Mouse (Mus musculus) forebrain, embryonic 11.5 days (tissue): ENCODE data around the gene AI413582. TPM values are rescaled to one million over a fixed set of nuclear protein-coding genes. Genes with fewer than 3 reads are reported as not detected.
A peak's percentile ranks its signal among the peaks of the same experiment; 100 is the strongest.

Experiments used
- ATAC-seq: fragments of 200-750 bp; cut with Nextera tagmentation; replicated peaks from 2 replicates; pipeline ENCODE4 v1.8.0; 2017; ENCODE audit warnings: moderate TSS enrichment; ENCODE audit not compliant: low FRiP score
- DNase-seq: peaks from one replicate; pipeline ENCODE4 v3.0.0-alpha.2; 2017; ENCODE audit warnings: low spot score
- H3K27ac ChIP-seq: fragments of 300-500 bp; sonication (generic); 2 replicates; pipeline ENCODE4 v1.5.1; 2014; ENCODE audit warnings: low read depth, low read length
- H3K27me3 ChIP-seq: fragments of 300-500 bp; sonication (generic); 2 replicates; pipeline ENCODE4 v1.6.1; 2014; ENCODE audit warnings: mild to moderate bottlenecking, low read length, mixed read lengths; ENCODE audit not compliant: control insufficient read depth, insufficient read depth
- H3K36me3 ChIP-seq: fragments of 300-500 bp; sonication (generic); 2 replicates; pipeline ENCODE4 v1.6.1; 2014; ENCODE audit warnings: mild to moderate bottlenecking, low read length, moderate library complexity, mixed read lengths; ENCODE audit not compliant: control insufficient read depth, insufficient read depth
- H3K4me1 ChIP-seq: fragments of 300-500 bp; sonication (generic); replicated peaks from 2 replicates; pipeline ENCODE4 v1.6.1; 2014; ENCODE audit warnings: low read length, mixed read lengths; ENCODE audit not compliant: control insufficient read depth, insufficient read depth
- H3K4me2 ChIP-seq: fragments of 300-500 bp; sonication (generic); 2 replicates; pipeline ENCODE4 v1.6.1; 2014; ENCODE audit warnings: low read depth, mild to moderate bottlenecking, low read length, moderate library complexity, mixed read lengths; ENCODE audit not compliant: severe bottlenecking
- H3K4me3 ChIP-seq: fragments of 300-500 bp; sonication (generic); 2 replicates; pipeline ENCODE4 v1.5.1; 2014; ENCODE audit warnings: low read depth, low read length
- H3K9ac ChIP-seq: fragments of 300-500 bp; sonication (generic); 2 replicates; pipeline ENCODE4 v1.6.1; 2014; ENCODE audit warnings: low read length
- H3K9me3 ChIP-seq: fragments of 300-500 bp; sonication (generic); 2 replicates; pipeline ENCODE4 v1.6.1; 2016; ENCODE audit warnings: low read length, mixed read lengths; ENCODE audit not compliant: control insufficient read depth
- WGBS: fragments of 180-500 bp; shearing (Covaris S2); extraction: QIAGEN DNeasy Blood & Tissue Kit; methylation state at CpG from one replicate; pipeline ENCODE4 v1.1.7; 2014; 5-methylcytosine and 5-hydroxymethylcytosine counted together
- polyA plus RNA-seq: library from polyadenylated mRNA; unstranded; fragments of >200 nt; fragmentation: Nextera tagmentation; extraction: Ambion mirVana; gene quantifications from 2 replicates; pipeline ENCODE4 v1.2.1, GENCODE M21; 2014

Gene AI413582
- polyA plus RNA-seq, 1 experiment from 2014 or later: 16.7 TPM

GRCm38 (mm10) chr17:27560926-27561480, 4.6 kb downstream of the AI413582 start:
- ATAC-seq (no peak), DNase-seq (no peak)
- no peak overlapping the region for H3K4me3 ChIP-seq
- no peaks in the 10 kb centered on the region for H3K27me3 ChIP-seq
- no peak overlapping the region for H3K9ac ChIP-seq
- no peak overlapping the region for H3K4me2 ChIP-seq
- peaks cover 23% of the 10 kb centered on the region; the same call in 1 of the 2 replicates for H3K4me1 ChIP-seq
- H3K36me3 ChIP-seq: peaks cover 3% of the 10 kb centered on the region; the same call in 1 of the 2 replicates
- WGBS: 86% methylated on average over 13 of the region's 13 CpGs
- no peak overlapping the region for H3K27ac ChIP-seq
- no peaks in the 10 kb centered on the region for H3K9me3 ChIP-seq

- 78% methylated on average over 11 of the region's 12 CpGs for WGBS
These were observed 6.0 kb downstream of the AI413582 start for GRCm38 (mm10) chr17:27559596-27559995.

GRCm38 (mm10) chr17:27558845-27559244, 6.7 kb downstream of the AI413582 start:
- DNase-seq (no peak), ATAC-seq (no peak)
- WGBS: 4% methylated on average over 5 of the region's 5 CpGs
- Histone ChIP-seq H3K27me3 (no peaks in the 10 kb centered on the region), H3K27ac (no peak overlapping the region), H3K36me3 (peaks cover 3% of the 10 kb centered on the region; the same call in 1 of the 2 replicates), H3K9me3 (no peaks in the 10 kb centered on the region), H3K9ac (no peak overlapping the region; the same call in 1 of the 2 replicates), H3K4me1 (peaks cover 15% of the 10 kb centered on the region; the same call in 1 of the 2 replicates), H3K4me3 (peak overlapping the region; percentile 88; the same call in 1 of the 2 replicates), H3K4me2 (peak overlapping the region; percentile 91)

More at GRCm38 (mm10) chr17:27559596-27559995, 6.0 kb downstream of the AI413582 start:
- Histone ChIP-seq H3K4me2 (no peak overlapping the region), H3K4me1 (peaks cover 18% of the 10 kb centered on the region; the same call in 1 of the 2 replicates), H3K27ac (no peak overlapping the region), H3K27me3 (no peaks in the 10 kb centered on the region), H3K4me3 (no peak overlapping the region), H3K9ac (no peak overlapping the region), H3K9me3 (no peaks in the 10 kb centered on the region), H3K36me3 (peaks cover 3% of the 10 kb centered on the region; the same call in 1 of the 2 replicates)
- DNase-seq (no peak), ATAC-seq (no peak)

GRCm38 (mm10) chr17:27557927-27558661, 7.5 kb downstream of the AI413582 start:
- under 1% methylated on average over 14 of the region's 14 CpGs for WGBS
- H3K36me3 ChIP-seq: peaks cover 3% of the 10 kb centered on the region; the same call in 1 of the 2 replicates
- H3K27ac ChIP-seq: peak overlapping the region; percentile 96
- H3K9ac ChIP-seq: peak overlapping the region; percentile 95
- peak; percentile 69 for DNase-seq
- peaks cover 15% of the 10 kb centered on the region; the same call in 1 of the 2 replicates for H3K4me1 ChIP-seq
- no peak for ATAC-seq
- H3K4me3 ChIP-seq: peak overlapping the region; percentile 88
- no peaks in the 10 kb centered on the region for H3K9me3 ChIP-seq
- peak overlapping the region; percentile 91 for H3K4me2 ChIP-seq
- no peaks in the 10 kb centered on the region for H3K27me3 ChIP-seq

- Histone ChIP-seq H3K4me2 (peak overlapping the region; percentile 91), H3K36me3 (peaks cover 3% of the 10 kb centered on the region; the same call in 1 of the 2 replicates), H3K4me3 (peak overlapping the region; percentile 88), H3K9ac (peak overlapping the region; percentile 95), H3K27me3 (no peaks in the 10 kb centered on the region), H3K9me3 (no peaks in the 10 kb centered on the region), H3K27ac (peak overlapping the region; percentile 96), H3K4me1 (peaks cover 15% of the 10 kb centered on the region; the same call in 1 of the 2 replicates)
- WGBS: under 1% methylated on average over 57 of the region's 75 CpGs
- peak; percentile 89 for DNase-seq
- ATAC-seq: peak; percentile 7; the same call in 1 of the 2 replicates
These were observed 8.2 kb downstream of the AI413582 start for GRCm38 (mm10) chr17:27557181-27557926.

- DNase-seq (peak; percentile 97), ATAC-seq (peak; percentile 78)
- Histone ChIP-seq H3K9ac (peak within 1 kb of the TSS; percentile 95), H3K27me3 (no peaks in the 10 kb centered on the region), H3K36me3 (peaks cover 3% of the 10 kb centered on the region; the same call in 1 of the 2 replicates), H3K4me1 (peaks cover 14% of the 10 kb centered on the region; the same call in 1 of the 2 replicates), H3K4me2 (peak within 1 kb of the TSS; percentile 91), H3K27ac (peak within 1 kb of the TSS; percentile 96), H3K9me3 (no peaks in the 10 kb centered on the region), H3K4me3 (peak within 1 kb of the TSS; percentile 88)
- under 1% methylated on average over 77 of the region's 79 CpGs for WGBS
These were observed 9.1 kb downstream of the AI413582 start, which contains the start of gene Hmga1 for GRCm38 (mm10) chr17:27556315-27557011. Hmga1 (plus strand) TSS chr17:27556497.

GRCm38 (mm10) chr17:27555512-27556172, 9.9 kb downstream of the AI413582 start:
- peak; percentile 32 for ATAC-seq
- peak; percentile 92 for DNase-seq
- WGBS: under 1% methylated on average over 51 of the region's 55 CpGs
- Histone ChIP-seq H3K4me2 (peak overlapping the region; percentile 91), H3K36me3 (no peaks in the 10 kb centered on the region), H3K9me3 (no peaks in the 10 kb centered on the region), H3K9ac (peak overlapping the region; percentile 95), H3K27me3 (no peaks in the 10 kb centered on the region), H3K4me3 (peak overlapping the region; percentile 88), H3K4me1 (peaks cover 12% of the 10 kb centered on the region; the same call in 1 of the 2 replicates), H3K27ac (peak overlapping the region; percentile 96)
